Mouse (Mus musculus): ENCODE measurements at regions not wholly inside any gene's neighbourhood (a gene's known extent, or its start where the extent isn't known, plus 50 kb on each side); places are given as distances from the start of the nearest gene placed in this dataset.
A peak's percentile ranks its signal among the peaks of the same experiment; 100 is the strongest.
"Not testable (repeated sequence)": the region's sequence is repeated elsewhere in the genome, so short reads cannot be mapped to it uniquely, and the experiment has no call there.

DNA sequence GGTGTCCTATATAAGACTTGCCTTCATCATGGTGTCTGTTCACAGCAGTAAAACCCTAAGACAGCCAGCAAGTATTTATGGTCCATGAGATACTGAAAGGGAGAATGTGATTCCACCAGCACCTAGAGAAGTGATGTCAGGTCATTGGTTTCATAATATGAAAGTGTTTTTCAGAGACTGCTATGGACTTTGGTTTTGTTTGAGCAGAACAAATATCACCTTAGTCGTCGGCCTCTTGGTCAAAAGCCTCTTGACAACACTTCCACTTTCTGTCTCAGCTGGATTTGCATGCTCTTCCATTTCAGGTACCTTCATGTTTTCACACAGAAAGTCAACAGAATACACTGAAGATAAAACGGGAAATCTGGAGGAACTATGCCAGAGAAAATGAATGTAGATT, 56.7 kb upstream of the Lrrc8b start:
- no peak for DNase-seq (ENCODE audit: low read depth, low spot score)

DNA sequence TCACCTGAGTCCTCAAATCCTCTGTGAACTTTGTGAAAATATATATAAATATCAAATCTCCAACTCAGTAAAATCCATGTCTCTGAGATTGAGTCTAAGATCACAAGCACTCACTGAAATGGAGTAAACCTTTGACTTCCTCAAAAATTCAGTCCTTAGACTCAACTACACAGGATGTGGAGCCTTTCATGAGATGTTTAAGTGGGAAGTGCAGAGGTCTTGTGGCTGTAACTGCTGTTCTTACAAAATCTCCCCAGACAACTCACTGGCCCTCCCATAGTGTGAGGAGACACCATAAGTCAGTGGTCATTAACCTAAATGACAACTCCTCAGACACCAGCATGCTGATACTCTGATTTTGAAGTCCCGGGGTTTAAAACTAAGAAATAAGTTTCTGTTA, 59.2 kb upstream of the Lrrc8b start:
- DNase-seq (ENCODE audit: low read depth, low spot score): not testable (repeated sequence)

DNA sequence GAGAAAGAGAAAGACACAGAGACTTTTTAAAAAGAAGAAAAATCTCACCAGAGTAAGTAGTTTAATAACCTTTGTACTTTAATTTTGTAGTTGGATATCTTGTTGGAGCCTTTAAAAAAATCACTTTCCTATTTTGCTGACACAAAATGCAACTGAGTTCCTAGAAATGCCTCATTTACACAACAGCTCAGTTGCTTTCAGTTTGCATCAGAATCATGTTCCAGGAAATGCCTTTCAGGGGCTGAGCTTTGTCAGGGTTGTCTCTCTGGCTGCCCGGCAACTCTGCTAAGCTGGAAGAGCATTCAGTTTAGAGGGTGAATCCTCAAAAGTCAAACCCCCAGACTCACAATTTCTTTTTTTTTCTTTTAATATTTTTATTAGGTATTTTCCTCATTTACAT, 60.5 kb upstream of the Gbp6 start:
- DNase-seq (ENCODE audit: low read depth, low spot score): no peak

DNA sequence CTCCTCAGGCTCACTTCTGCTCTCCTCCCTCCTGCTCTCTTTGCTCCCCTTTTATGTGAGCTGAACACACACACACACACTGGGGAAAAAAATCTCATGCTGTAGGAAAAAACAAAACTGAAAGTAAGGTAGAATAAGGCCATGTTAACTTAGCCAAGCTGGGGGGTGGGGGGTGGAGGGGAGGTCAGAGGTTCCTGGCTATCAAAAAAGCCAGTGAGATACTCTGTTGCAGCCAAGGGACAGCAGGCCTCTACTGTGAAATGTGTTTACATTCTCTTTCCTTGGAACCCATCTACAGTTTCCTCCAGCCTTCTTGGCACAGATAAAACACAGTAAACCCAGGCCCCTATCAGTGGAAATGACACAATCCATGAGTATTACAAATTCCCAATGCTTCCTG, 53.0 kb upstream of the Gbp6 start:
- peak; percentile 3 for DNase-seq (ENCODE audit: low read depth, low spot score)

DNA sequence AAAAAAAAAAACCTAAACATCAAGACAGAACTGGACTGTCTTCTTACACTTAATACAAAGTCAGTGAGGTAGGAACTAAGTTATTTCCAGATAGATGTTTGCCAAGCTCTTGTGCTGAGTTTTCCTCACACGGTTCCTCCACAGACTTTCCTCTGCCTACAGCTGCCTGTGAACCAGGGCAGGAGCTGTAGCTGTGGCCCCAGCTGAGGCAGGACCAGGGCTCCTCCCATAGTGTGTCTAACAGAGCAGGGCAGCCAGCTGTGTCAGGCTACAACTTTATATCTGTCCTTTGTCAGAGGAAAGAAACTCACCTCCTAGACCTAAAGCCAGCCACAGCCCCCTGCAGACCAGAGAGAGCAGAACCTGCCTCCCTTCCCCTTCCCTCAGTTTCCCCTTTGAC, 52.5 kb upstream of the Gbp6 start:
- not testable (repeated sequence) for DNase-seq (ENCODE audit: low read depth, low spot score)

DNA sequence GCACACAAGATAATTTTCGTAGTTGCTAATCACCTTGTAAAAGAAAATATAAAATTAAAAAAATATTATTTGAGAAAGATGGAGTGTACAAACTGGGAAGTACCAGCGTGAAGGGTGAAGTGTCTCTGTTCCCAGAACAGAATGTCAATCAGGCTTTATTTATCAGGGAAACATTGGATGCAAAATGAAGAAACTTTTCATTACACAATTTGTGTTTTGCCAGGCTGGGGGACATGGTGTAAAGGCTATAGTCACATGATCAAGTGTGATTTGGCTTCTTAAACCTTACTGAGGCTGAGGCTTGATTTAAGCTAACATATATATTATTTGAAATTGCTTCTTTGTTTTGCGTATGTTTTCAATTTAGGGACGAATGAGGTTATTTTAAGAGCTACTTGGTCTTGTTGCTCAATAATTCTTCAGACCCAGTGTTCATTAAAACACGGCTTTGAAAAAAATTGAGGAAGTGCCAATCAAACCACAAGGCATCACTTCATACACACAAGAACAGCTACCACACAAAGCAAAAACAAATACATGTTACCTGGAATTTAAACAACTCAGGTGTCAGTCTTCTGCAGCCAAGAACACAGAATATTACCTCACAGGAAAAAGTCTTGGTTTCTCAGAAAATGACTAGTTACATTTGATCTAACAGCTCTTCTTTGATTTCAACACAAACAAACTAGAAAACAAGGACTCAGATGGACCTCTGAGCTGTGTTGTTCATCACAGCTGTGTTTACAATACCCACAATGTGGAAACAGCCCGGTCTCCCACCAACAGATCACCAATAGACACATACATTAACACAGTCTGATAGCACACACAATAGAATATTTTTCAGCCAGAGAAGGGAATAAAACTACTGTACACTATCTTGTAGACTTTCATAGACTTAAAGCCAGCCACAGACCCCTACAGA, 51.6 kb upstream of the Gbp6 start:
- no peak for DNase-seq (ENCODE audit: low read depth, low spot score)

DNA sequence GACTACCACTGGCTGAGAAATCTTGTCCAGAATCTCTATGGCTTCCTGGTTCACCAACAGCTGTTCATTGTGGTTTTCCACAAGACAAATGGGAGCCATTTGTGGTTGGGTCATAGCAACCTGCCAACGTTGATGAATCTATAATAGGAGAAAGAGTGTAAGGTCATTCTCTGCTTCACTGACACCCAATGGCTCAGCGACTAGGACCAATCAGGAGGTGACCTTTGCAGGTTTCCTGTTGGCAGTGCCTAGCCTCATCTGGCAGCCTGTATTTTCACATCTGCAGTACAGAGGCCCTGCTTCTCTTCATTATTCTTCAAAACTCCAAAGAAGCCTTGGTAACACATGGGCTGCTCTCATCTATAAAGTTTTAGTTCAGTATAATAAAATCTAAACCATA, 50.3 kb upstream of the Gbp6 start:
- DNase-seq (ENCODE audit: low read depth, low spot score): not testable (repeated sequence)
